Mouse (Mus musculus): ENCODE data around the gene Lhfpl2.

Gene Lhfpl2

GRCm38 (mm10) chr13:94094625-94095024 is 37.0 kb downstream of the Lhfpl2 start:
- no peak for DNase-seq (ENCODE audit: extremely low read depth, insufficient read length, low spot score)

GRCm38 (mm10) chr13:94095202-94095601 is 37.6 kb downstream of the Lhfpl2 start:
- no peak for DNase-seq (ENCODE audit: extremely low read depth, insufficient read length, low spot score)

GRCm38 (mm10) chr13:94097667-94098066 is 40.1 kb downstream of the Lhfpl2 start:
- DNase-seq (ENCODE audit: extremely low read depth, insufficient read length, low spot score), result no peak

GRCm38 (mm10) chr13:94098369-94099084 is 40.9 kb downstream of the Lhfpl2 start:
- DNase-seq (ENCODE audit: extremely low read depth, insufficient read length, low spot score), result no peak

- DNase-seq (ENCODE audit: extremely low read depth, insufficient read length, low spot score), result no peak
Measured at GRCm38 (mm10) chr13:94099087-94099486, 41.5 kb downstream of the Lhfpl2 start.

- DNase-seq (ENCODE audit: extremely low read depth, insufficient read length, low spot score), result no peak
Measured at GRCm38 (mm10) chr13:94100361-94100760, 42.8 kb downstream of the Lhfpl2 start.

GRCm38 (mm10) chr13:94101020-94101571 is 43.5 kb downstream of the Lhfpl2 start:
- no peak for DNase-seq (ENCODE audit: extremely low read depth, insufficient read length, low spot score)

GRCm38 (mm10) chr13:94104866-94105475 is 47.4 kb downstream of the Lhfpl2 start:
- no peak for DNase-seq (ENCODE audit: extremely low read depth, insufficient read length, low spot score)

- DNase-seq (ENCODE audit: extremely low read depth, insufficient read length, low spot score), result no peak
Measured at GRCm38 (mm10) chr13:94106431-94106830, 48.8 kb downstream of the Lhfpl2 start.

GRCm38 (mm10) chr13:94106983-94107382 is 49.4 kb downstream of the Lhfpl2 start:
- DNase-seq (ENCODE audit: extremely low read depth, insufficient read length, low spot score), result no peak

- DNase-seq (ENCODE audit: extremely low read depth, insufficient read length, low spot score), result no peak
Measured at GRCm38 (mm10) chr13:94110556-94110955, 53.0 kb downstream of the Lhfpl2 start.

- peak; percentile 38 for DNase-seq (ENCODE audit: extremely low read depth, insufficient read length, low spot score)
Measured at GRCm38 (mm10) chr13:94115476-94115875, 57.9 kb downstream of the Lhfpl2 start.

GRCm38 (mm10) chr13:94116705-94117410 is 59.3 kb downstream of the Lhfpl2 start:
- no peak for DNase-seq (ENCODE audit: extremely low read depth, insufficient read length, low spot score)

- DNase-seq (ENCODE audit: extremely low read depth, insufficient read length, low spot score), result no peak
Measured at GRCm38 (mm10) chr13:94117522-94117921, 59.9 kb downstream of the Lhfpl2 start.

- DNase-seq (ENCODE audit: extremely low read depth, insufficient read length, low spot score), result no peak
Measured at GRCm38 (mm10) chr13:94118091-94118490, 60.5 kb downstream of the Lhfpl2 start.

GRCm38 (mm10) chr13:94119309-94119708 is 61.7 kb downstream of the Lhfpl2 start:
- no peak for DNase-seq (ENCODE audit: extremely low read depth, insufficient read length, low spot score)

GRCm38 (mm10) chr13:94122703-94123592 is 65.4 kb downstream of the Lhfpl2 start:
- no peak for DNase-seq (ENCODE audit: extremely low read depth, insufficient read length, low spot score)

- no peak for DNase-seq (ENCODE audit: extremely low read depth, insufficient read length, low spot score)
Measured at GRCm38 (mm10) chr13:94130394-94130793, 72.8 kb downstream of the Lhfpl2 start.

GRCm38 (mm10) chr13:94131135-94131534 is 73.5 kb downstream of the Lhfpl2 start:
- no peak for DNase-seq (ENCODE audit: extremely low read depth, insufficient read length, low spot score)

- DNase-seq (ENCODE audit: extremely low read depth, insufficient read length, low spot score), result peak; percentile 79
Measured at GRCm38 (mm10) chr13:94132187-94132995, 74.8 kb downstream of the Lhfpl2 start.
